Comparison of ENCODE assay signal across 9 mouse cellular contexts in the genomic region with DNA sequence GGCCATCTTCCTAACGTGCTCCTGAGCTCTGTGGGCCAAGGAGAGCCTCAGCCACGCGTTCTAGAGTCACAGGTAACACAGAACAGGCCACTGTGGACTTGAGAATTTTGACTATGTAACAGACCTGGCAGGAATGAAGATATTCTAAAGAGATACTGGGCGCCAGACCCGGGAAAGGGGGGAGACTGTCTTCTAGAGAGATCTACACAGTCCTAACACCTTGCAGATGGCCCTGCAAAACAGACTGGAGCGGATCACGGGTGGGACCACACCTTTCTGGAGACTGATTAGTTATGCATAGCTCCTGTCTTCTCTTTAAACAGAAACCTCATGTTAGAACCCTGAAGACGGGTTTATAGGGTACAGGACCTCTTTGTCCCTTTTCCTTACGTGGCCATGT.
DNase-seq lines count a peak whose midpoint lies in the region; ATAC-seq and TF ChIP-seq lines count a peak whose summit lies in the region.
"Had no signal": no experiment of that assay in that cellular context is flagged by ENCODE, and none has a peak within 500 bp of the region (broad histone marks: within the 10 kb centered on the region; RNA-seq: fewer than 3 reads in every experiment).

No protein-coding gene starts in this region.

- H3K4me2 ChIP-seq in kidney, embryonic 15.5 days: peak overlapping the region; percentile 55
- H3K4me2 ChIP-seq in embryonic facial prominence, embryonic 12.5 days (replicated peaks): peak overlapping the region; percentile 51
- H3K4me2 ChIP-seq in hindbrain, postnatal 0 days (ENCODE audit: low read depth, low read length): peak overlapping the region; percentile 51
- H3K4me2 ChIP-seq in midbrain, embryonic 16.5 days (ENCODE audit: low read length): peak overlapping the region; percentile 65

- H3K9ac ChIP-seq in kidney, embryonic 15.5 days: peak overlapping the region; percentile 14; the same call in 1 of the 2 replicates
- no peak overlapping the region for H3K9ac ChIP-seq in embryonic facial prominence, embryonic 12.5 days
- peak overlapping the region; percentile 39 for H3K9ac ChIP-seq in hindbrain, postnatal 0 days (replicated peaks; ENCODE audit: low read length)
- H3K9ac ChIP-seq in midbrain, embryonic 16.5 days (ENCODE audit: low read depth, low read length): peak overlapping the region; percentile 39

- H3K9me3 ChIP-seq in kidney, embryonic 15.5 days (replicated peaks): no peaks in the 10 kb centered on the region
- H3K9me3 ChIP-seq in embryonic facial prominence, embryonic 12.5 days: no peaks in the 10 kb centered on the region
- H3K9me3 ChIP-seq in hindbrain, postnatal 0 days (ENCODE audit: low read length): no peaks in the 10 kb centered on the region
- no peaks in the 10 kb centered on the region for H3K9me3 ChIP-seq in midbrain, embryonic 16.5 days (replicated peaks; ENCODE audit: control insufficient read depth, low read length, poor library complexity, severe bottlenecking)
- H3K9me3 ChIP-seq: G1E had no signal

- DNase-seq in kidney, adult 11 months: no peak
- DNase-seq in hindbrain, postnatal 0 days (ENCODE audit: low spot score): no peak
- no peak for DNase-seq in kidney, postnatal 14 days
- DNase-seq in left cerebral cortex, postnatal 14 days (ENCODE audit: low spot score in 2 of 2): no peak
- DNase-seq in urinary bladder, postnatal 14 days (ENCODE audit: low spot score): no peak

- peaks cover 29% of the 10 kb centered on the region for H3K4me1 ChIP-seq in kidney, embryonic 15.5 days
- H3K4me1 ChIP-seq in embryonic facial prominence, embryonic 12.5 days: peaks cover 38% of the 10 kb centered on the region
- no peaks in the 10 kb centered on the region for H3K4me1 ChIP-seq in hindbrain, postnatal 0 days (ENCODE audit: insufficient read depth, low read length)
- H3K4me1 ChIP-seq in midbrain, embryonic 16.5 days (ENCODE audit: control insufficient read depth, insufficient read depth, low read length): peaks cover 20% of the 10 kb centered on the region; the same call in 1 of the 2 replicates

- TF ChIP-seq CTCF in hindbrain, postnatal 0 days (IDR thresholded peaks at IDR 0.05; ENCODE audit: low read depth): no peak

- WGBS in kidney, embryonic 15.5 days: 59% methylated on average over 9 of the region's 9 CpGs
- WGBS in embryonic facial prominence, embryonic 12.5 days: 50% methylated on average over 9 of the region's 9 CpGs
- WGBS in hindbrain, postnatal 0 days: 60% methylated on average over 9 of the region's 9 CpGs
- WGBS in midbrain, embryonic 16.5 days: 60% methylated on average over 9 of the region's 9 CpGs

- intact Hi-C loops in left cerebral cortex, postnatal 14 days (cut with DNase I): loop anchor here (5.0 kb wide), 1 partner anchor 98 kb away; no protein-coding TSS in a partner anchor

- H3K4me3 ChIP-seq in kidney, embryonic 15.5 days (replicated peaks): peak overlapping the region; percentile 22
- H3K4me3 ChIP-seq in embryonic facial prominence, embryonic 12.5 days: peak overlapping the region; percentile 23
- H3K4me3 ChIP-seq in hindbrain, postnatal 0 days (ENCODE audit: low read length): peak overlapping the region; percentile 30
- peak overlapping the region; percentile 39 for H3K4me3 ChIP-seq in midbrain, embryonic 16.5 days (ENCODE audit: low read depth, low read length)

- no peak overlapping the region for H3K27ac ChIP-seq in kidney, embryonic 15.5 days
- peak overlapping the region; percentile 74 for H3K27ac ChIP-seq in embryonic facial prominence, embryonic 12.5 days
- H3K27ac ChIP-seq in hindbrain, postnatal 0 days: peak overlapping the region; percentile 60; the same call in 1 of the 2 replicates
- H3K27ac ChIP-seq in midbrain, embryonic 16.5 days (ENCODE audit: low read length): peak overlapping the region; percentile 30; the same call in 1 of the 2 replicates

- no peaks in the 10 kb centered on the region for H3K36me3 ChIP-seq in kidney, embryonic 15.5 days
- no peaks in the 10 kb centered on the region for H3K36me3 ChIP-seq in embryonic facial prominence, embryonic 12.5 days
- H3K36me3 ChIP-seq in hindbrain, postnatal 0 days (ENCODE audit: insufficient read depth, low read length): no peaks in the 10 kb centered on the region
- no peaks in the 10 kb centered on the region for H3K36me3 ChIP-seq in midbrain, embryonic 16.5 days (ENCODE audit: control insufficient read depth, insufficient read depth, low read length)
- H3K36me3 ChIP-seq: G1E had no signal

- ATAC-seq in kidney, embryonic 15.5 days (replicated peaks; ENCODE audit: low FRiP score): no peak
- ATAC-seq in embryonic facial prominence, embryonic 12.5 days (ENCODE audit: insufficient number of reproducible peaks, insufficient read depth, low FRiP score, low TSS enrichment): no peak
- ATAC-seq in hindbrain, postnatal 0 days: peak; percentile 34
- ATAC-seq in midbrain, embryonic 16.5 days: peak; percentile 9; the same call in 1 of the 2 replicates

- 0 out of 2 replicates have a peak, but pooled peaks cover 3% of the 10 kb centered on the region for H3K27me3 ChIP-seq in kidney, embryonic 15.5 days
- H3K27me3 ChIP-seq in embryonic facial prominence, embryonic 12.5 days: no peaks in the 10 kb centered on the region
- no peaks in the 10 kb centered on the region for H3K27me3 ChIP-seq in hindbrain, postnatal 0 days (ENCODE audit: insufficient read depth, low read length)
- no peaks in the 10 kb centered on the region for H3K27me3 ChIP-seq in midbrain, embryonic 16.5 days (ENCODE audit: control insufficient read depth, insufficient read depth, low read depth, low read length)

Comparison
In these comparisons a context has a peak if more than half of its experiments do, and no peak if none do; other contexts are left out.
1. ATAC-seq: peak in hindbrain, postnatal 0 days (single experiment) and midbrain, embryonic 16.5 days (single experiment); none in kidney, embryonic 15.5 days (single experiment) and embryonic facial prominence, embryonic 12.5 days (single experiment).
2. Peak in every context shown above with its lines, with median percentiles within 50 percentile points of each other: H3K4me2 ChIP-seq and H3K4me3 ChIP-seq.